Mouse (Mus musculus) intestine, embryonic 15.5 days (tissue): ENCODE measurements around the gene Cdkn3. TPM values are rescaled to one million over a fixed set of nuclear protein-coding genes. Genes with fewer than 3 reads are reported as not detected.
"Not testable (repeated sequence)": the region's sequence is repeated elsewhere in the genome, so short reads cannot be mapped to it uniquely, and the experiment has no call there.

ENCODE experiments used
- ATAC-seq: fragments of 200-750 bp; cut with Nextera tagmentation; 2 replicates; pipeline ENCODE4 v1.8.0; 2017; ENCODE audit warnings: moderate TSS enrichment, moderate library complexity
- H3K27ac ChIP-seq: fragments of 300-500 bp; sonication (generic); 2 replicates; pipeline ENCODE4 v1.5.1; 2015; ENCODE audit warnings: mild to moderate bottlenecking, inconsistent platforms
- H3K27me3 ChIP-seq: fragments of 300-500 bp; sonication (generic); replicated peaks from 2 replicates; pipeline ENCODE4 v1.6.1; 2015; ENCODE audit warnings: inconsistent platforms
- H3K36me3 ChIP-seq: fragments of 300-500 bp; sonication (generic); 2 replicates; pipeline ENCODE4 v1.6.1; 2015; ENCODE audit warnings: inconsistent platforms
- H3K4me1 ChIP-seq: fragments of 300-500 bp; sonication (generic); replicated peaks from 2 replicates; pipeline ENCODE4 v1.6.1; 2015; ENCODE audit warnings: inconsistent platforms
- H3K4me2 ChIP-seq: fragments of 300-500 bp; sonication (generic); replicated peaks from 2 replicates; pipeline ENCODE4 v1.6.1; 2015; ENCODE audit warnings: mild to moderate bottlenecking, inconsistent platforms
- H3K4me3 ChIP-seq: fragments of 300-500 bp; sonication (generic); replicated peaks from 2 replicates; pipeline ENCODE4 v1.5.1; 2015; ENCODE audit warnings: inconsistent platforms
- H3K9ac ChIP-seq: fragments of 300-500 bp; sonication (generic); 2 replicates; pipeline ENCODE4 v1.6.1; 2015; ENCODE audit warnings: inconsistent platforms
- H3K9me3 ChIP-seq: fragments of 300-500 bp; sonication (generic); 2 replicates; pipeline ENCODE4 v1.6.1; 2016; ENCODE audit warnings: inconsistent platforms
- WGBS: fragments of 180-500 bp; shearing (Covaris S2); methylation state at CpG from one replicate; pipeline ENCODE4 v1.1.7; 2015; 5-methylcytosine and 5-hydroxymethylcytosine counted together
- polyA plus RNA-seq: library from polyadenylated mRNA; unstranded; fragments of >200 nt; fragmentation: Nextera tagmentation; extraction: Ambion mirVana; gene quantifications from 2 replicates; pipeline ENCODE4 v1.2.1, GENCODE M21; 2015

Cdkn3 gene
- polyA plus RNA-seq: 59.3 and 60.0 TPM in 2 replicates

DNA sequence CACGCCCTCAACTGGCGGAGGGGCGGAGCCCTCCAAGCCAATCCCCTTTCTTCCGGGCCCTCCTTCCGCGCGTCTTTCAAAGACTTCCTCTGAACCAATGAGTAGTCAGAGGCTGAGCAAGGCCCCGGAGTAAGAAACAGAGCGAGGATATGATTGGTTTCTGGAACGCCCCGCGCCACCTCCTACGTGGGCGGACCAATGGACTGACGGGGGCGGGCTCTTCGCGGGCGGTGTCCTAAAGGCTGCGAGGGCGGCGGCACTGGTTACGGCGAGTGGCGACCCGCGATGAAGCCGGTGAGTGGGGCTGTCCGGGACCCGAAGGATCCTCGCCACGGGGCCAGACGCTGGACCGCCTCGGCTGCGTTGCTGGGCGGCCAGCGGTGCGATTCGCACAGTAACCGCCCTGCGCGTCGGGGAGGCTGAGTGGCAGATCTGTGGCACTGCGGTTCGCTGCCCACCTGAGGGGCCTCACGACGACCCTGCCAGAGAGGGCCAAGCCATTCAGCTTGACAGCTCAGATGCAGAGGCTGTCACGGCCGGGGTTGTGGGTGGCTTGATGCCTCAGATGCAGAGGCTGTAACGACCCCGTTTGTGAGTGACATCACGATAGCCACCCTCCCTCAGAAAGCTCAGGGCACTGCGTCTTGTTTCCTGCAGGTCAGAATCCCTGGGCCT lies at the start of gene Cdkn3:
TSS of gene Cdkn3 (plus strand) at position 187 of the 675 bp plus-strand sequence.
- WGBS: under 1% methylated on average over 54 of the region's 54 CpGs
- H3K4me2 ChIP-seq: peak within 1 kb of the TSS; percentile 89
- H3K4me1 ChIP-seq: 0 out of 2 replicates have a peak, but pooled peaks cover 9% of the 10 kb centered on the region
- peak within 1 kb of the TSS; percentile 38; the same call in 1 of the 2 replicates for H3K27ac ChIP-seq
- H3K4me3 ChIP-seq: peak within 1 kb of the TSS; percentile 76
- ATAC-seq: peak; percentile 100
- H3K9ac ChIP-seq: peak within 1 kb of the TSS; percentile 69
- no peaks in the 10 kb centered on the region for H3K27me3 ChIP-seq
- H3K9me3 ChIP-seq: no peaks in the 10 kb centered on the region
- H3K36me3 ChIP-seq: peaks cover 6% of the 10 kb centered on the region; the same call in 1 of the 2 replicates

DNA sequence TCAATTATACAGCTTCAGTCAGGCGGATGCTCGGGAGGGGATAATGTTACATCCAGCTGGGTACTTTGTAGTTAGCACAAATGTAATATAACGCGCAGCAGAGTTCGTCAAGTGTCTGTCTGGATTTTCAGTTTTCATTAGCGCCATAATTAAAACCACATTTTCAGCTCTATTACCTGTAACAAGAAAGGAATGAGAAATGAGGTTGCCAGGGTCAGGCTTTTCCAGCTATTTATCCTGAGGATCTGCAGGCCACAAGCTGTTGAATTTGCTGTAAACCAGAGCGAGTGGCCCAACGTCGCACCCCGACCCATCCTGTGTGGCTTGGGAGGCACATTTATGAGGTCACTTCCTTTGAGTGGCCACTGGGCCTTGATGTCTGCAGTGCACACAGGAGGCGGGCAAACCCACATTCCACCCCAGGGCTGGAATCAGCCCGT lies 41.8 kb upstream of the Cdkn3 start:
- Histone ChIP-seq H3K4me2 (no peak overlapping the region), H3K9ac (no peak overlapping the region), H3K9me3 (no peaks in the 10 kb centered on the region), H3K4me3 (no peak overlapping the region), H3K27ac (no peak overlapping the region), H3K27me3 (no peaks in the 10 kb centered on the region), H3K36me3 (no peaks in the 10 kb centered on the region), H3K4me1 (0 out of 2 replicates have a peak, but pooled peaks cover 6% of the 10 kb centered on the region)
- WGBS: 65% methylated on average over 12 of the region's 12 CpGs
- no peak for ATAC-seq

DNA sequence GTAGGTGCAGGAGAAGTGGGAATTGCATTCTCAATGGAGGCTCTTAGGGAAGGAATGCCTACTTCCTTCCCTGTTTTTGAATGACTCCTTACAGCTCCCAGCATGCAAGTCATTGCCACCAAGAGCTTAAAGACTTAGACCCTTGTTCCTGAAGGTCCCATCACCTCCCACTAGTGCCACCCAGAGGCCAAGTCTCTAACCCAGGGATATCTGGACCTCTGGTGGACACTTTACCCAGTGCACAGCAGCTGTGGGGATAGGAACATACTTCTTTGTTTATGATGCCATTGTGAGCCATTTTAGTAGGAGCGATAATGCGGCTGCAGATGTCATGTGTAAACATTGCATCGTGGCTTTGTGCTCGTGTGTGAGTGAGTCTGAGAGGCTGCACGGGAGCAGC lies 38.3 kb upstream of the Cdkn3 start:
- Histone ChIP-seq H3K9me3 (no peaks in the 10 kb centered on the region), H3K27ac (no peak overlapping the region), H3K27me3 (no peaks in the 10 kb centered on the region), H3K4me2 (no peak overlapping the region), H3K36me3 (no peaks in the 10 kb centered on the region), H3K4me3 (no peak overlapping the region), H3K9ac (no peak overlapping the region), H3K4me1 (0 out of 2 replicates have a peak, but pooled peaks cover 9% of the 10 kb centered on the region)
- ATAC-seq: peak; percentile 34
- 41% methylated on average over 5 of the region's 5 CpGs for WGBS

DNA sequence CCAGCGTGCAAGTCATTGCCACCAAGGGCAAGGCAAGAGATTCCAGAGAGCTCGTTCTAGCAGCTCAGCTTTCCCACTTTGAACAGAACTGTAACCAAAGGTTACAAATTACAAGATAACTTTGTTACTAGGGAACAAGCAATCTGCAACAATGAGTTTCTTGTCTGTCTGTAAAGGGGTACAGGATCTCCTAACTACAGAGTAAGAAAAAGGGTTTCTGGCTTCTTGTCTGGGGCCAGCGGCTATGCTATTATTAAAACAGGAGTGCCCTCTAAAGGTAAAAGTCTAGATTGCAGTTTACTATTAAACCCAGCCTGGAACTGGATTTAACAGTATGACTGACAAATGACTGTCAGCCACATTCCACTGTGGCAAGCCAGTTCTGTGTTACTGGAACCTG lies 36.5 kb upstream of the Cdkn3 start:
- no peak overlapping the region for H3K27ac ChIP-seq
- peak; percentile 66 for ATAC-seq
- H3K4me1 ChIP-seq: 0 out of 2 replicates have a peak, but pooled peaks cover 9% of the 10 kb centered on the region
- H3K4me2 ChIP-seq: no peak overlapping the region
- H3K9me3 ChIP-seq: no peaks in the 10 kb centered on the region
- no peaks in the 10 kb centered on the region for H3K27me3 ChIP-seq
- no peak overlapping the region for H3K9ac ChIP-seq
- H3K36me3 ChIP-seq: no peaks in the 10 kb centered on the region
- 41% methylated on average over 3 of the region's 3 CpGs for WGBS
- no peak overlapping the region for H3K4me3 ChIP-seq

DNA sequence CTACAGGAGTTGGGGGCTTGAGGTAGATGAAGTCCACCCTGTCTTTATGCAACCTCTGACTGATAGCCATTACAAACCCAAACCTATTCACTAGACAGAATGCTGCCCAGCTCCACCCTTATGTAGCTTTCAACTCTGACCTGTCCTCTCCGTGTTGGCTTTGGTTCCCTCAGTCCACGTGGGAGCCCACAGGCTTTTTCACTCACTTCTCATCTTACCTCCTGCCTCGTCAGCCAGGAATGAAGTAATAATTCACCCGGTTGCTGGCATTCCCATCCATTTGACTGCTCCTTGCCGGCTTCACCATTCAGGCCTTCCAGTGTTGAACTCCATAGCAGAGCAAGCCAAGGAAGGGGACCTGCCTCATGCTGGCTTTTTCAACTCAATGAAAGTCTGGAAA lies 35.4 kb upstream of the Cdkn3 start:
- Histone ChIP-seq H3K4me2 (no peak overlapping the region), H3K27ac (no peak overlapping the region), H3K9ac (no peak overlapping the region), H3K27me3 (no peaks in the 10 kb centered on the region), H3K4me3 (no peak overlapping the region), H3K4me1 (0 out of 2 replicates have a peak, but pooled peaks cover 9% of the 10 kb centered on the region), H3K9me3 (no peaks in the 10 kb centered on the region), H3K36me3 (no peaks in the 10 kb centered on the region)
- ATAC-seq: no peak
- 40% methylated on average over 5 of the region's 5 CpGs for WGBS

DNA sequence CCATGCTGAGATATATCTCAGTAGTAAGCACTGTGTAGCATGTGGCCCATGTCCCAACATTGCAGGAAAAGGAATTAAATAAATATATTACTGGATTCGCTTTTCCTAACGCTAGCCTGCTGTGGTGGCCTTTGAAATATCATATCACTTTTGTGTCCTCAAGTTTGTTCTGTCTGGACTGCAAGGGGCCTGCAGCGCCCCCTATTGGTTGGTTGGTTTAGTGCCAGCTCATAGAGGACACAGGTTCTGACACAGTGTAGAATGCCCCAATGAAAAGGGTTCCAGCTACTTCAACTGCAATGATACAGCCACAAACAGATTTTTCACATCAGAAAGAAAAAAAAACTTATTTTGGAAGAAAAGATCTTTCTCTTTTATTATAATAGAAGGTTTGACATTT lies 34.6 kb upstream of the Cdkn3 start:
- no peak overlapping the region for H3K4me3 ChIP-seq
- no peaks in the 10 kb centered on the region for H3K27me3 ChIP-seq
- no peak overlapping the region for H3K9ac ChIP-seq
- no peak for ATAC-seq
- H3K9me3 ChIP-seq: no peaks in the 10 kb centered on the region
- H3K4me1 ChIP-seq: 0 out of 2 replicates have a peak, but pooled peaks cover 9% of the 10 kb centered on the region
- no peak overlapping the region for H3K4me2 ChIP-seq
- WGBS: 51% methylated on average over 3 of the region's 3 CpGs
- H3K36me3 ChIP-seq: no peaks in the 10 kb centered on the region
- H3K27ac ChIP-seq: no peak overlapping the region

DNA sequence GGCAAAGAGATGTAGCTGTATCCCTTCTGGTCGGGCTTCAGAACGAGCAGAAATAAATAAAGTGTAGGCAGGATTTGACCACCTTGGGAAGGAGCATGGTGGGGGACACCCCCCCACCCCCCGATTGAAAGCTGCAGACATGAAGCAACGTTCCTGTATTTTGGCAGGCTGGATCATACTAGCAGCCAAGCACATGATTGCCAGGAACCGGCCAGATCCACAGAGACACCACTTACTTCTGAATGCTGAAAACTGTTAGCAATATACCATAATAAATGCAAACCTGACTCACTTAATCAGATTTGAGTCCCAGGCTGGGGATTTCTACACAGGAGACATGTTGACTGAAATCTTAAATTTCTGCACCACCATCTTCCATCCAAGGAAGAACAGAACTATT lies 26.1 kb upstream of the Cdkn3 start:
- H3K4me1 ChIP-seq: no peaks in the 10 kb centered on the region
- no peaks in the 10 kb centered on the region for H3K36me3 ChIP-seq
- no peaks in the 10 kb centered on the region for H3K9me3 ChIP-seq
- no peak overlapping the region for H3K4me2 ChIP-seq
- ATAC-seq: no peak
- WGBS: 72% methylated on average over 5 of the region's 5 CpGs
- no peaks in the 10 kb centered on the region for H3K27me3 ChIP-seq
- no peak overlapping the region for H3K27ac ChIP-seq
- H3K4me3 ChIP-seq: no peak overlapping the region
- H3K9ac ChIP-seq: no peak overlapping the region

DNA sequence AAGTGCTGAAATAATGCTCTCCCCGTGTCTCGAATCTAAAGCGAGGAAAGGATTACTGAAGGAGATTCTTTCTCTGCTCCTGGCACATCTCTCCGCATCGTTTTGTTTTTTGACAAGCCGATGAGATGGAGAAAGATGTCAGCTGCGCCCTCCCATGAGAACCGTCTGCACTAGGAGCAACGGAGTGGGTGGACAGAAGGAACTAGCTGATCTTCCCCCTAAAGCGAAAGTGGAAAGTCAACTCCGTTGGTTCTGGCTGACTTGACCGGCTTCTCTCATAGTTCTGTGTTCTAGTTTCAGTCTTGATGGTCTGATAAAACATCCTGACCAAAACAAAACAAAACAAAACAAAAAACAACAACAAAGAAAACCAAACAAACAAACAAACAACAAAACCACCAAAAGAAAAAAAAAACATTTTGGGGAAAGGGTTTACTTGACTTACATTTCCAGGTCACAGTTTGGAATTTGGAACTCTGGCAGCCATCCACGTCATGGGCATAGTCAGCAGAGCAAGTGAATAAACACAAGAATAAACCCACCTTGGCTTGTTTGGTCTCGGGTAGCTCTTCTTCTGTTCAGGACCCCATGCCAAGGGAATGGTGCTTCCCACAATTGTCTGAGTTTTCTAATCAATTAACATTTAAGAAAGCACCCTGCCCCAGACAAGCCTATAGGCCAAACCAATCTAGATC lies 25.4 kb upstream of the Cdkn3 start:
- no peak overlapping the region for H3K27ac ChIP-seq
- no peak overlapping the region for H3K4me3 ChIP-seq
- H3K9ac ChIP-seq: no peak overlapping the region
- H3K4me1 ChIP-seq: no peaks in the 10 kb centered on the region
- 83% methylated on average over 14 of the region's 14 CpGs for WGBS
- H3K4me2 ChIP-seq: no peak overlapping the region
- no peaks in the 10 kb centered on the region for H3K27me3 ChIP-seq
- H3K9me3 ChIP-seq: no peaks in the 10 kb centered on the region
- no peak for ATAC-seq
- no peaks in the 10 kb centered on the region for H3K36me3 ChIP-seq

DNA sequence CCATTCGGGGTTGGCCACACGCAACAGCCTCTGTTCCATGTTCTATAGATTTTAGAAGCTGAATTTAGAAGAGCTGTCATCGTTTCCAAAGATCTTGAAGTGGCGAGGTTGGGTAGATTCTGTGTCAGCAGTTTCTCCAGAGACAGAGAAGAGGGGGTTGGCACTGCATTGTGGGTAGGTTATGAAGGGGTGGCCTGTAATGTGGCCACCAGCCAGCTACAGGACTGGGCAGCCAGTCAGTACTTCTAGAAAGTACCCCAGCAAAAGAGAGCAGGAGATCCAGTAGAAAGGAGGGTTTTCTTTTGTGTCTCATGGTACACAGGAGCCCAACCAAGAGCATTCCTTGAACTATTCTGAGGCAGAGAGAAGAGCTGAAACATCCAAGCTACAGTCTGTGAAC lies 24.0 kb upstream of the Cdkn3 start:
- Histone ChIP-seq H3K4me2 (no peak overlapping the region), H3K4me3 (no peak overlapping the region), H3K4me1 (no peaks in the 10 kb centered on the region), H3K36me3 (no peaks in the 10 kb centered on the region), H3K9ac (no peak overlapping the region), H3K27me3 (no peaks in the 10 kb centered on the region), H3K27ac (no peak overlapping the region), H3K9me3 (no peaks in the 10 kb centered on the region)
- ATAC-seq: no peak
- 87% methylated on average over 4 of the region's 4 CpGs for WGBS

DNA sequence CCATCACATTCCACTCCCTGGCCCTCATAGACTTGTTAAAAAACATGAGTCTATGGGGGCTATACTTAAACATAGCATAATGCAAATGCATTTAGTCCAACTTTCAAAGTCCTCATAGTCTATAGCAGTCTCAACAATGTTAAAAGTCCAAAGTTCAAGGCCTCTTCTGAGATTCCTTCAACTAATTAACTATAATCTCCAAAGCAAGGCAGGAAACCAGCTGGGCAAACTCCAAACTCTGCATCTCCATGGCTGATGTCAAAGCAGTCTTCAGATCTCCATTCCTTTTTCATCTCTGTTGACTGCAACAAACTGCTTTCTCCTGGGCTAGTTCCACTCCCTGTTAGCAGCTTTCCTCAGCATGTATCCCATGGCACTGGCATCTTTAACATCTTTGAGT lies 23.0 kb upstream of the Cdkn3 start:
- not testable (repeated sequence) for H3K4me2 ChIP-seq, H3K36me3 ChIP-seq, H3K4me1 ChIP-seq, H3K27me3 ChIP-seq, H3K4me3 ChIP-seq, H3K9me3 ChIP-seq, ATAC-seq, H3K9ac ChIP-seq, H3K27ac ChIP-seq

DNA sequence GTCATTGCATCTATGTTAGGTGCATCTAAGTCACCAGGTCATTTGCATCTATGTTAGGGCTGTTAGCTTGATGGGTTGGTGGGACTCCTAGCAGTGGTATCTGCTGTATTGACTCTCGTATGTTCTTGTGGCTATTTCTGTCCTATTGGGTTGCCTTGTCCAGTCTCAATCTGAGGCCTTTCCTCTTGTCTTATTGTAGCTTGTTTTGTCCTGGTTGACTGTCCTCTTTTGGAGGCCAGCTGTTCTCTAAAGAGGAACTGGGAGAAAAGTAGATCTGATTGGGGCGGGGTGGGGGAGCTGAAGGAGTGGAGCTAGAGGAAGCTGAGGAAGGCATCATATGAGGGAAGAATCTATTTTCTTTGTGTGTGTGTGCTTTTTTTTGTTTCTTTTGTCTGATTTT lies 17.7 kb upstream of the Cdkn3 start:
- Histone ChIP-seq H3K4me2 (no peak overlapping the region), H3K36me3 (no peaks in the 10 kb centered on the region), H3K27me3 (no peaks in the 10 kb centered on the region), H3K4me3 (no peak overlapping the region), H3K9me3 (no peaks in the 10 kb centered on the region), H3K4me1 (no peaks in the 10 kb centered on the region), H3K27ac (no peak overlapping the region), H3K9ac (no peak overlapping the region)
- 90% methylated on average over 2 of the region's 2 CpGs for WGBS
- ATAC-seq: no peak

DNA sequence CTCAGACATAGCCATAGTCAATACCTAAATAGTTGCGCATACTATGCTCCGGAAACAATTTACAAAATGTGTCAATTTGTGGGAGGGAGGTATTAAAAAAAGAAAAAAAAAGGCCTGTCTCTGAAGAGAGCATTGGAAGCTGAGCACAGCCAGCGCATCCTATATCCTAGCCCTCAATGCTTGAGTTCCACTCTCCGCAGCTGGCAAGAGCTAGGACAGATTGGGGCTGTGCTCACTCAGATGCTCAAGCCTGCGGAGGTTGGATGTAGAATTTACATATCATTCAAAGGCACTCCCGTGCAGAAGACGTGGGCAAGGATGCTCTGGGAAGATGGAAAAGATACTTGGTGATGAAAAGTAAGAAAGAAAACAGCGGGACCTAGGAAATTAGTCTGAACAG lies 14.9 kb upstream of the Cdkn3 start:
- Histone ChIP-seq H3K9ac (no peak overlapping the region), H3K4me3 (no peak overlapping the region), H3K27me3 (no peaks in the 10 kb centered on the region), H3K4me1 (no peaks in the 10 kb centered on the region), H3K27ac (no peak overlapping the region), H3K9me3 (no peaks in the 10 kb centered on the region), H3K4me2 (no peak overlapping the region), H3K36me3 (no peaks in the 10 kb centered on the region)
- ATAC-seq: no peak
- WGBS: 94% methylated on average over 8 of the region's 8 CpGs

DNA sequence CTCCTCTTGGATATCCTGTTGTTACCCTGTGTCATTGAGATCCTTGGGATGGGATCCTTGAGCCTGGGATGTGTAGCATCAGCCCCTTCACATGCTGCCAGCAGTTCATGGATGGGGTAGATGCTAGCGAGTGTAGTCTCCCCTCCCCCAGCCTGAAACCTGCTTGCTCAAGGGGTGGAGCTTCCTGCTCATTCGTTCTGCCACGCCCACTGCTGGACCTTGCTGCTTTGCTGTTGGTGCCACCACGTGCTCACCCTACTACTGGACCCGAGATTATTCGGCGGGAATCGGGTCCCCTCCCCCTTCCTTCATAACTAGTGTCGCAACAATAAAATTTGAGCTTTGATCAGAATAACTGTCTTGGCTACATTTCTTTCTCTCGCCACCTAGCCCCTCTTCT lies 6.0 kb upstream of the Cdkn3 start:
- not testable (repeated sequence) for ATAC-seq, H3K4me2 ChIP-seq, H3K27ac ChIP-seq, H3K9me3 ChIP-seq, H3K4me1 ChIP-seq, H3K27me3 ChIP-seq, H3K9ac ChIP-seq, H3K4me3 ChIP-seq, H3K36me3 ChIP-seq
- 68% methylated on average over 9 of the region's 10 CpGs for WGBS
